Mouse (Mus musculus) myocyte (in vitro differentiated cells): ENCODE data around the gene Rph3a.

ENCODE experiments used
- E2F4 ChIP-seq: IDR thresholded peaks from one replicate; pipeline ENCODE4 v1.6.1; 2011; ENCODE audit warnings: mild to moderate bottlenecking, control low read depth, moderate library complexity; ENCODE audit not compliant: insufficient read depth
- MAX ChIP-seq: IDR thresholded peaks from one replicate; pipeline ENCODE4 v1.6.1; 2011; ENCODE audit warnings: low read depth, mild to moderate bottlenecking, control low read depth
- POLR2A ChIP-seq: IDR thresholded peaks from one replicate; pipeline ENCODE4 v1.6.1; 2011; ENCODE audit warnings: low read depth, mild to moderate bottlenecking, control low read depth, moderate library complexity; ENCODE audit not compliant: insufficient read length
- POLR2AphosphoS2 ChIP-seq: IDR thresholded peaks from one replicate; pipeline ENCODE4 v1.6.1; 2011; ENCODE audit warnings: low read depth, control low read depth; ENCODE audit not compliant: insufficient read length
- TCF12 ChIP-seq: IDR thresholded peaks from one replicate; pipeline ENCODE4 v1.6.1; 2011; ENCODE audit warnings: mild to moderate bottlenecking, control low read depth; ENCODE audit not compliant: poor library complexity, insufficient read depth, severe bottlenecking
- TCF3 ChIP-seq: IDR thresholded peaks from one replicate; pipeline ENCODE4 v1.6.1; 2011; ENCODE audit warnings: low read depth, control low read depth; ENCODE audit not compliant: insufficient read length
- USF1 ChIP-seq: IDR thresholded peaks from one replicate; pipeline ENCODE4 v1.6.1; 2011; ENCODE audit warnings: low read depth, mild to moderate bottlenecking, control low read depth, moderate library complexity

GRCm38 (mm10) chr5:121030161-121030560, 20.3 kb upstream of the Rph3a start:
- no peak for TF ChIP-seq POLR2A
- no peak for TF ChIP-seq TCF3
- no peak for TF ChIP-seq TCF12
- TF ChIP-seq MAX = no peak
- TF ChIP-seq POLR2AphosphoS2 = no peak
- no peak for TF ChIP-seq E2F4
- no peak for TF ChIP-seq USF1
